Mouse (Mus musculus): ENCODE results near the gene Plscr2.

Plscr2 gene

DNA sequence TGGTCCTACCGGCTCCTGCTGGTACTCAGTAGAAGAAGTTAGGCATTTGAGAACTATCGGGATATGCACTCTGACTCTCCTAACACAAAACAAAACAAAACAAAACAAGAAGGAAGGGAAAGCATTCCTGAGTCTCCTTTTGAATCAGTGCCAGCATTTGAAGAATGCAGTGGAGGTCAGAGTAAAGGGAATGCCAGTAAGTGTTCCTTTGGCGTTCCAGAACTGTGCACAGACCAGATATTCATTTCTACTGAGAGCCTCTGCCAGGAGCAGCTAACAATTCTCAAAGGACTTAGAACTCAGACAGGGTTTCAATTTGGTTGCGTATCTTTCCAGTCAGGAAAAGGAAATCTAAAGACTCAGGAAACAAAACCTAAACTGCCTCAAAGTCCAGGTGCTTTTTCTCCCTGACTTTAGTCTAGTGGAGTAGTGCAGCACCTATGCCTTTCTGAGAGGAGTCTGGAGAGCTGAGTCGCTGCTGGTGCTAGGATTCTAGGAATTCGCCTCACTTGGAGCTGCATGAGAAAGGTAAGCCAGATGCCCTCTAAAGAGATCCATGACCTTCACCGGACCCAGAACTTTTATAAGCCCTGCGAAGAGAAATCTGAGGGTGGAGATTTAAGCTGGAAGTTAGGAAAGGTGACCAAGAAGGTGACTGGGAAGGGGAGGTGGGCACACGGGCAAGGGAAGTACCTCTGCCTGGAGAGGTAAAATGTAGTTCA is at the start of gene Plscr2:
Gene Plscr2, plus strand, starts transcription at position 117 of the 722 bp plus-strand sequence.
- peak in 1 of 2 experiments; percentile 28 for DNase-seq

DNA sequence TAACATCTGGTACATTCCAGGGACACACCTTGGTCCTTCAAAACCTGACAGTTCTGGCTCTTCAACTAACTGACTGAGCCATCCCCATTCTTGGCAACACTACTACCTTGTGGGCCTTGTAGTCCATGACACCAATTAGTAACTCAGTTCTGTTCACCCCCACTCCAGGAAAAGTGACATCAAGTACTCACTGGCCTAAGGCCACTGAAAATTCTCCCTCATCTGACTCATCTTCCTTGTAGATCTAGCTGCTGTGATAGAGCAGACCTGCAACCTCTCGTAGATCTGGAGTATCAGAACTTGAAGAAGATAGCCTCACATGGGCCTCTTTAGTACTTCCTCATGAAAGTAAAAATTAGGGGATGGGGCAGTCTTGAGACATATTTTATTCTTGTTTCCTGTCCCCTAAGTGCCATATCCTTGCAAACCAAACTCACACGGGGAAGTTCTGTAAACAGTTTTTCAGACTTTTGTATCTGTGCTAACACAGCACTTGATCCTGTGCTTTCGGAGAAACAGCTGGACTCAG is 49.2 kb upstream of the Plscr2 start:
- no peak for DNase-seq

DNA sequence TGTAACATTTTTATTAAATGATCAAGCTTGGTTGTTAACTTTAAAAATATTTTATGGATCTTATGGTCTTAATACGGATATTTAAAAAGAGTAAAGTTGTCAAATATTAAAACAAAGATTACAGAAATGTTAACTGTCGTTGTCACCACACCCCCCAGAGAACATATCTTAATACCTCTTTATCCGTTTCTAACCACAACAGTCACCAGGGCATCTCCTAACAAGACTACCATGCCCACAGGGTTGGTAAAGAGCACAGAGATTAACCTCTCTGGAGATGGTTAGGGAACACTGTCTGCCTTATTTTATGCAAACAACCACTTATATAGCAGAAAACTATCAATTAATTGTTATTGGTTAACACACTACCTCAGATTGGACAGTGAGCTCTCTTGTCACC is 48.6 kb upstream of the Plscr2 start:
- no peak for DNase-seq

GRCm38 (mm10) chr9:92228867-92229832 is 46.3 kb upstream of the Plscr2 start:
- DNase-seq: no peak

DNA sequence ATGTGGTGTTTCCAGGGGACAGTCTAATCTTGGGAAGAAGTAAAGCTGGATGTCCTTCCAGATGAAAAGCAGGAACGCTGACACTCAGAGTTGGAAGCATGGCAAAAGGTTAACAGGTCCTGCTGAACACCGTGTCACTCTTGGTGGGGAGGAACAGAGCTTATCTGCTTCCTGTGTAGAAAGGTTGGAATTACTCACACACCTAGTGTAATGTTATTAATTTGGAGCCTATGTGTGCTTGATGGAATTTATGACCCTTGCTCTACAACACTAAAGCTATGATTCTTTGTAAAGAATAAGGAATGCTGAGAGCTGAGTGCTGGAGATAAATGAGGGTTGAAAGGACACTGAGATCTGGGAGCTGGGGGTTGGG is 45.6 kb upstream of the Plscr2 start:
- no peak for DNase-seq

GRCm38 (mm10) chr9:92234901-92235458 is 40.4 kb upstream of the Plscr2 start:
- DNase-seq: no peak

- no peak for DNase-seq
These were observed 26.5 kb upstream of the Plscr2 start for GRCm38 (mm10) chr9:92248773-92249446.

- DNase-seq: no peak
These were observed 26.0 kb upstream of the Plscr2 start, which contains the start of gene Plscr1 for GRCm38 (mm10) chr9:92249447-92249852. Plscr1 (plus strand) TSS chr9:92249750.

DNA sequence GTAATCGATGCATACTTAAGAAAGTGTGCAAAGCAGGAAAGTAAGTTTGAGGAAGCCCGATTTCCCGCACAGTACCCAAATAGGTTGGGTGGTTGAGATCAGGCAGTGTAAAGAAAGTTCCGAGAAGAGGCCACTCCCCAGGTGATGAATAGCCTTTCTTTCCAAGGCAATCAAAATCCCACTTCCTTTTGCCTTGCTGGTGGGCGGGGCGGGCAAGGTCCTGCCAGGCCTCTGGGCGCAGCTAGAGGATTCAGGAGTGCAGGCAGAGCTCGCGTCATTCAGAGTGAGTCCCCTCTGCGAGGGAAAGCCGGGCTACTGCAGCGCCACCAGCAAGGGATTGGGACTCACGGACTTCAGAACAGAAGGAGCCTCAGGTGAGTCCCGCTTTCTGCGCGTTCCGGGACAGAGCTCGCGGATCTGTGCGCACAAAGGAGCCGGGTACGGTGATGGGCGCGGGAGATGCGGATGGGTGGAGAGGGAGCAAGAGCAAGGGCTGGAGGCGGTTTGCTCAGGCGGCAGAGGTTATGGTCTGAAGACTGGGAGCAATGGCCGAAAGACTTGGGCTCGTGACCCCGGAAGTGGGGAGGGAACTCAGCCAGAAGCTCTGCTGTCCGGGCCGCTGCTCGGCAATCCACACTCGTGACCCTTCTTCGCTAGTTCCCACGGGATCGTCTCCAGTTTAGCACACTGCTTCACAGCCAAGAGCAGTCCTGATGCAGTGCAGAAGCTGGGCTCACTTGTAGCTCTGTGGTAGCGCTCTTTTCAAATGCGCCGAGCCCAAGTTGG is 25.2 kb upstream of the Plscr2 start:
- peak; percentile 83 to 88 for DNase-seq

DNA sequence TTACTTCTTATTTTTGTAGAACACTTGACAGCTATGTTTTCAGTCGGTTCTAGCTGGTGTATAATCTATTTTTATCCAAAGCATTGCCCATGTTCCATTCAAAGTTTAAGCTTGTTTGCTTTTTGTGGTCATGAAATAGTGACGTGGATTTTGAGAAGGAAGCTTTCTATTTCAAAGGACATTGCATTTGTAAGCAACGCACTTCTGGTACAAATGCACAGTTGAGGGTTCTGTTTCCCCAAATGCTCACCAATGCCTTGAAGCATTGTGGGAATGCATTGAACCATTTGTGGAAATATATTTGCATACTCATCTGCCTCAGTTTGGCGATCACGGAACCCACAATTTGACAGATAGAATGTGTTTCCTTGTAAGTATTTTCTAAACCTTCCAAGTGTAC is 22.7 kb upstream of the Plscr2 start:
- no peak for DNase-seq

DNA sequence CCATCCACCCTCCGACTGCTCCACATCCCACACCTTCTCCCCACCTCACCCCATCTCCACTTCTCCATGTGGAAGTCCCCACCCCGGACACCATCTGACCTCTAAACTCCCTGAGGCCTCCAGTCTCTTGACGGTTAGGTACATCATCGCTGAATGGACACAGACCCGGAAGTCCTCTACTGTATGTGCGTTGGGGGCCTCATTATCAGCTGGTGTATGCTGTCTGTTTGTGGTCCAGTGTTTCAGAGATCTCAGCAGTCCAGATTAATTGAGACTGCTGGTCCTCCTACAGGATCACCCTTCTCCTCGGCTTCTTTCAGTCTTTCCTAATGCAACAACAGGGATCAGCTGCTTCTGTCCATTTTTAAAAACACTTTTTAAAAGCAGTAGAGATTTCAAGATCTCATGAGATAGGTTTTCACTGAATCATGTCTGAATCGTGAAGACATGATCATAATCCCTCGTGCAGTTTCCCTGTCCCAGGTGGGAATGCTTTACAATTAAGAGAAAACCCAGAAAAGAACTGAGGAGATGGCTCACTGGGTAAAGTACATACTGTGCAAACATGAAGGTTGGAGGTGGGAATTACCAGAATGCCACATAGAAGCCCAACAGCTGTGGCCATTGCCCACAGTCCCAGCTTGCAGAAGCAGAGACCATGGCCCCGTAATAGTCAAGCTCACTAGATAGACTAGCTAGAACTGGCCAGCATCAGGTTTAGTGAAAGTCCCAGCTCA is 21.6 kb upstream of the Plscr2 start:
- DNase-seq: no peak

- peak in 1 of 2 experiments; percentile 48 for DNase-seq
These were observed 14.8 kb upstream of the Plscr2 start for GRCm38 (mm10) chr9:92260481-92261159.

- no peak for DNase-seq
These were observed 9.7 kb upstream of the Plscr2 start for GRCm38 (mm10) chr9:92265719-92266118.

- no peak for DNase-seq
These were observed 8.7 kb upstream of the Plscr2 start for GRCm38 (mm10) chr9:92266558-92267171.

DNA sequence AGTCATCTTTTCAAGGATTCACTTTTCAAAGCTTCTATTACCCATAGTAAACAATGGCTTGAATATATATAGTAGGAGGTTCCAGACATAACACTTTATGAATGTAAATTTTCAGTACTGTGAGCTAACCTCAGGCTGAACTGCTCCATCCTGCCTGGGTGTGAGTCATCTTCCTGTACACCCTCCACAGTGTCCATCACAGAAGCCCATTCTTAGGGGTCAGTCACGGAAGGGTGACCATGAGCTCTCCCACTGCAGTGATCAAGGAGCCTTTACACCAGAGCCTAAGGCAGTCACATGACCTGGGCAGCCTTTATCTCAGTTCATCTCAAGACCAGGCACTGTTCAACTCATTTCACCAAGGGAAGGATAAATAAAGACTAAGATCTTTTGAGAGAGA is 7.7 kb upstream of the Plscr2 start:
- no peak for DNase-seq

DNA sequence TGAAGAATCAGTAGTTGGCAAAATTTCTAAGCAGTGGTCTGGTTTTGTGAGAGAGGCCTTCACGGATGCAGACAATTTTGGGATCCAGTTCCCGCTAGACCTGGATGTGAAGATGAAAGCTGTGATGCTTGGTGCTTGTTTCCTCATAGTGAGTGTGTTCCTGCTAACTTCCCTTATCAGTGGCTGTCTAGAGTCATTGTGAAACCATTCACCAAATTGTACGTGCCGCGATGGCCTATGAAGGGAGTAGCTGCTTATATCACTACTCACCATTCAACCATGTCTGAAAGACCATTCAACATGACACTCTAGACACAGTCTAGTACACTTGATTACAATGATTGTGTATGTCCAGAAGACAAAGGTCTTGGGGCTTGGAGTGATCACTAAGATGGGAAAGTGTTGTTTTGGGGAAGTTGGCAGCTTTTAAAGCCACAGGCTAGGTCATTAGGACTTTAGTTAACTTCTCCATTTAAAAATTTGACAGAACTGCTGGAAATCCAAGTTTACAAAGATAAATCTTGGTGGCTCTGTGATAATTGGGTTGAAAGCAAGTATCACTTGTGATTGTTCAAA is 5.5 kb upstream of the Plscr2 start:
- no peak for DNase-seq

DNA sequence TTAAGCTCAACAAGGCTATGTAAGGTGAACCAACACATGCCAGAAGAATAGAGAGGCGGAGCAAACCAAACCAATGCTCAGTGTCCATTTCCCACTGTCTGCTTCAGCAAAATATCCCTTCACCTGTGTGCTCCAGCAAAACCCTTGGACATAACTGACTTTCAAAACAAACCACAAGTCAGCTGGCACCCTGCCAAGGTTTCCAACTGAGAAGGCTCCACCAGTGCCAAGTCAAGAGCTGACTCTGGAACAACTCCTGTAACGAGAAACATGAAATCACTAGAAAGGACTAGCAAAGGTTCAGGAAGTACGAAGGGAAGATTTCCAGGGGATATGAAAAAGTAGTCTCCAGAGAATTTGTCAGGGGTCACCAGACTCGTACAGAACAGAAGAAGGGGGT is 4.5 kb upstream of the Plscr2 start:
- peak; percentile 55 to 64 for DNase-seq

GRCm38 (mm10) chr9:92272650-92273049 is 2.8 kb upstream of the Plscr2 start:
- DNase-seq: no peak

- DNase-seq: no peak
These were observed 2.1 kb upstream of the Plscr2 start for GRCm38 (mm10) chr9:92273271-92273670.

Measured in lung, postnatal 4 days (tissue).